10 mouse cellular contexts compared by ENCODE assay signal in genomic region chr8:117314308-117314953, GRCm38 (mm10). TPM values are rescaled to one million over a fixed set of nuclear protein-coding genes. Genes with fewer than 3 reads are reported as not detected.
DNase-seq lines count a peak whose midpoint lies in the region; ATAC-seq lines count a peak whose summit lies in the region.
"Had no signal": no experiment of that assay in that cellular context is flagged by ENCODE, and none has a peak within 500 bp of the region (broad histone marks: within the 10 kb centered on the region; RNA-seq: fewer than 3 reads in every experiment).

No protein-coding gene starts in this region.

- intact Hi-C loops in heart, postnatal 36 days (cut with DNase I), result no loop called here
- intact Hi-C loops in left cerebral cortex, postnatal 25 days (cut with DNase I), result no loop called here

- H3K36me3 ChIP-seq in embryonic facial prominence, embryonic 14.5 days (ENCODE audit: control insufficient read depth, insufficient read depth, low read length), result no peaks in the 10 kb centered on the region
- no peaks in the 10 kb centered on the region for H3K36me3 ChIP-seq in kidney, embryonic 14.5 days (ENCODE audit: control insufficient read depth, insufficient read depth, low read length)
- H3K36me3 ChIP-seq in midbrain, embryonic 16.5 days (ENCODE audit: control insufficient read depth, insufficient read depth, low read length), result no peaks in the 10 kb centered on the region

- no peak overlapping the region for H3K4me2 ChIP-seq in embryonic facial prominence, embryonic 14.5 days (ENCODE audit: low read depth, low read length)
- no peak overlapping the region for H3K4me2 ChIP-seq in kidney, embryonic 14.5 days (replicated peaks; ENCODE audit: low read depth, low read length)
- H3K4me2 ChIP-seq in midbrain, embryonic 16.5 days (ENCODE audit: low read length), result no peak overlapping the region

- H3K27me3 ChIP-seq in embryonic facial prominence, embryonic 14.5 days (replicated peaks; ENCODE audit: control insufficient read depth, insufficient read depth, low read length), result no peaks in the 10 kb centered on the region
- no peaks in the 10 kb centered on the region for H3K27me3 ChIP-seq in kidney, embryonic 14.5 days (ENCODE audit: control insufficient read depth, insufficient read depth, low read length)
- H3K27me3 ChIP-seq in midbrain, embryonic 16.5 days (ENCODE audit: control insufficient read depth, insufficient read depth, low read depth, low read length), result no peaks in the 10 kb centered on the region
- H3K27me3 ChIP-seq: Patski had no signal

- H3K4me1 ChIP-seq in embryonic facial prominence, embryonic 14.5 days (ENCODE audit: control insufficient read depth, insufficient read depth, low read length), result peaks cover 23% of the 10 kb centered on the region
- H3K4me1 ChIP-seq in kidney, embryonic 14.5 days (ENCODE audit: control insufficient read depth, insufficient read depth, low read length), result peaks cover 32% of the 10 kb centered on the region
- H3K4me1 ChIP-seq in midbrain, embryonic 16.5 days (ENCODE audit: control insufficient read depth, insufficient read depth, low read length), result peaks cover 42% of the 10 kb centered on the region

- DNase-seq in ZHBTc4 (ENCODE audit: low read depth, low spot score), result peak; percentile 72
- DNase-seq in embryonic facial prominence, embryonic 14.5 days (ENCODE audit: low spot score), result peak; percentile 84
- DNase-seq in right cerebral cortex, postnatal 25 days, result no peak
- DNase-seq in heart, postnatal 36 days, result no peak
- DNase-seq in left cerebral cortex, postnatal 25 days (ENCODE audit: low spot score in 2 of 2), result no peak
- DNase-seq in layer of hippocampus, adult 9-10 months (ENCODE audit: low spot score), result no peak
- DNase-seq: cerebellum, adult 18-20 months had no signal

- WGBS in embryonic facial prominence, embryonic 14.5 days, result 17% methylated on average over 7 of the region's 8 CpGs
- 16% methylated on average over 8 of the region's 8 CpGs for WGBS in kidney, embryonic 14.5 days
- WGBS in midbrain, embryonic 16.5 days, result 18% methylated on average over 8 of the region's 8 CpGs

- no peak overlapping the region for H3K4me3 ChIP-seq in embryonic facial prominence, embryonic 14.5 days (ENCODE audit: low read depth, low read length)
- no peak overlapping the region for H3K4me3 ChIP-seq in kidney, embryonic 14.5 days (ENCODE audit: low read length)
- H3K4me3 ChIP-seq in midbrain, embryonic 16.5 days (ENCODE audit: low read depth, low read length), result no peak overlapping the region

- peak; percentile 86 for ATAC-seq in embryonic facial prominence, embryonic 14.5 days (ENCODE audit: low read depth)
- ATAC-seq in kidney, embryonic 14.5 days (ENCODE audit: low FRiP score, low TSS enrichment), result peak; percentile 82
- no peak for ATAC-seq in midbrain, embryonic 16.5 days
- ATAC-seq: Patski had no signal

- H3K9me3 ChIP-seq in embryonic facial prominence, embryonic 14.5 days (ENCODE audit: control insufficient read depth, low read length), result no peaks in the 10 kb centered on the region
- no peaks in the 10 kb centered on the region for H3K9me3 ChIP-seq in kidney, embryonic 14.5 days (ENCODE audit: control insufficient read depth, low read length)
- H3K9me3 ChIP-seq in midbrain, embryonic 16.5 days (replicated peaks; ENCODE audit: control insufficient read depth, low read length, poor library complexity, severe bottlenecking), result no peaks in the 10 kb centered on the region

- no peak overlapping the region; the same call in 1 of the 2 replicates for H3K27ac ChIP-seq in embryonic facial prominence, embryonic 14.5 days (replicated peaks; ENCODE audit: low read depth, low read length)
- H3K27ac ChIP-seq in kidney, embryonic 14.5 days (ENCODE audit: low read depth, low read length), result peak overlapping the region; percentile 26; the same call in 1 of the 2 replicates
- H3K27ac ChIP-seq in midbrain, embryonic 16.5 days (ENCODE audit: low read length), result peak overlapping the region; percentile 25; the same call in 1 of the 2 replicates

- no peak overlapping the region for H3K9ac ChIP-seq in embryonic facial prominence, embryonic 14.5 days (ENCODE audit: low read depth, low read length)
- no peak overlapping the region for H3K9ac ChIP-seq in kidney, embryonic 14.5 days (ENCODE audit: low read depth, low read length)
- 0 out of 2 replicates have a peak overlapping the region, but pooled peaks have one; percentile 16 for H3K9ac ChIP-seq in midbrain, embryonic 16.5 days (ENCODE audit: low read depth, low read length)

RNA-seq across cellular contexts. Expression of gene Cmip, which starts 57.6 kb away (rescaled TPM):
- 27.0 and 27.7 TPM in 2 replicates for polyA plus RNA-seq in embryonic facial prominence, embryonic 14.5 days (2014; fragmentation: Nextera tagmentation; extraction: Ambion mirVana)
- polyA plus RNA-seq in kidney, embryonic 14.5 days (2014; fragmentation: Nextera tagmentation; extraction: Ambion mirVana), result 22.9 and 23.7 TPM in 2 replicates
- polyA plus RNA-seq in midbrain, embryonic 16.5 days (2015; fragmentation: Nextera tagmentation; extraction: Ambion mirVana), result 141 and 146 TPM in 2 replicates
- 10 to 100 TPM; 20.3 to 25.1 TPM for total RNA-seq in heart, postnatal 36 days (2021)
- 100 to 1,000 TPM; 325 to 362 TPM for total RNA-seq in left cerebral cortex, postnatal 25 days (2021)

Comparison
In these comparisons a context has a peak if more than half of its experiments do, and no peak if none do; other contexts are left out.
1. DNase-seq: peak in ZHBTc4 (single experiment) and embryonic facial prominence, embryonic 14.5 days (single experiment); none in right cerebral cortex, postnatal 25 days (single experiment), heart, postnatal 36 days (0 of 2), left cerebral cortex, postnatal 25 days (0 of 2) and layer of hippocampus, adult 9-10 months (single experiment).